Mouse (Mus musculus) layer of hippocampus, postnatal 10 days (tissue): ENCODE measurements around the gene Myom3. TPM values are rescaled to one million over a fixed set of nuclear protein-coding genes. Genes with fewer than 3 reads are reported as not detected.

Experiments used
- DNase-seq, 2 experiments: peaks; one replicate each; pipeline ENCODE4 v3.0.0; 2021; ENCODE audit warnings: low spot score in 2 of 2
- total RNA-seq, 2 experiments: library from RNA; stranded (reverse); gene quantifications; 2 replicates each; pipeline ENCODE4 v1.2.3; 2021

The Myom3 gene
- total RNA-seq, 2 experiments from 2014 or later, result 2.0 to 2.4 TPM

- DNase-seq, result no peak
These were observed 44.7 kb downstream of the Myom3 start for GRCm38 (mm10) chr4:135804169-135804568.

GRCm38 (mm10) chr4:135814896-135815295, 55.4 kb downstream of the Myom3 start:
- no peak for DNase-seq

- DNase-seq, result peak; percentile 59 to 61
These were observed 57.5 kb downstream of the Myom3 start for GRCm38 (mm10) chr4:135816905-135817622.

GRCm38 (mm10) chr4:135818366-135818765, 58.9 kb downstream of the Myom3 start:
- DNase-seq, result no peak

- no peak for DNase-seq
These were observed 60.5 kb downstream of the Myom3 start for GRCm38 (mm10) chr4:135819826-135820526.

GRCm38 (mm10) chr4:135821772-135822171, 62.3 kb downstream of the Myom3 start:
- no peak for DNase-seq

- DNase-seq, result peak; percentile 58 to 61
These were observed 63.8 kb downstream of the Myom3 start for GRCm38 (mm10) chr4:135823298-135823697.

GRCm38 (mm10) chr4:135824254-135824653, 64.7 kb downstream of the Myom3 start:
- no peak for DNase-seq

GRCm38 (mm10) chr4:135828491-135828890, 69.0 kb downstream of the Myom3 start:
- DNase-seq, result peak; percentile 54 to 65

- no peak for DNase-seq
These were observed 72.6 kb downstream of the Myom3 start for GRCm38 (mm10) chr4:135832070-135832469.

GRCm38 (mm10) chr4:135833301-135834123, 74.0 kb downstream of the Myom3 start:
- DNase-seq, result no peak

- DNase-seq, result no peak
These were observed 74.7 kb downstream of the Myom3 start for GRCm38 (mm10) chr4:135834124-135834717.

- DNase-seq, result no peak
These were observed 79.4 kb downstream of the Myom3 start for GRCm38 (mm10) chr4:135838925-135839292.

- DNase-seq, result no peak
These were observed 79.9 kb downstream of the Myom3 start for GRCm38 (mm10) chr4:135839293-135840011.

GRCm38 (mm10) chr4:135844400-135844799, 84.9 kb downstream of the Myom3 start:
- DNase-seq, result no peak

GRCm38 (mm10) chr4:135847581-135847980, 88.1 kb downstream of the Myom3 start:
- DNase-seq, result no peak

- DNase-seq, result peak; percentile 63 to 76
These were observed 91.0 kb downstream of the Myom3 start for GRCm38 (mm10) chr4:135850411-135851095.

- DNase-seq, result peak in 1 of 2 experiments; percentile 4
These were observed 92.4 kb downstream of the Myom3 start for GRCm38 (mm10) chr4:135851942-135852341.

GRCm38 (mm10) chr4:135853987-135854546, 94.6 kb downstream of the Myom3 start:
- peak in 1 of 2 experiments; percentile 16 for DNase-seq

- peak in 1 of 2 experiments; percentile 2 for DNase-seq
These were observed 95.1 kb downstream of the Myom3 start for GRCm38 (mm10) chr4:135854630-135855029.
